Mouse (Mus musculus) urinary bladder, adult 18-20 months (tissue): ENCODE results near the gene Rtca.

Experiments
- DNase-seq, 2 experiments: peaks; one replicate each; pipeline ENCODE4 v3.0.0; 2022; ENCODE audit warnings: low spot score in 2 of 2, mixed read lengths in 2 of 2

Rtca gene

DNA sequence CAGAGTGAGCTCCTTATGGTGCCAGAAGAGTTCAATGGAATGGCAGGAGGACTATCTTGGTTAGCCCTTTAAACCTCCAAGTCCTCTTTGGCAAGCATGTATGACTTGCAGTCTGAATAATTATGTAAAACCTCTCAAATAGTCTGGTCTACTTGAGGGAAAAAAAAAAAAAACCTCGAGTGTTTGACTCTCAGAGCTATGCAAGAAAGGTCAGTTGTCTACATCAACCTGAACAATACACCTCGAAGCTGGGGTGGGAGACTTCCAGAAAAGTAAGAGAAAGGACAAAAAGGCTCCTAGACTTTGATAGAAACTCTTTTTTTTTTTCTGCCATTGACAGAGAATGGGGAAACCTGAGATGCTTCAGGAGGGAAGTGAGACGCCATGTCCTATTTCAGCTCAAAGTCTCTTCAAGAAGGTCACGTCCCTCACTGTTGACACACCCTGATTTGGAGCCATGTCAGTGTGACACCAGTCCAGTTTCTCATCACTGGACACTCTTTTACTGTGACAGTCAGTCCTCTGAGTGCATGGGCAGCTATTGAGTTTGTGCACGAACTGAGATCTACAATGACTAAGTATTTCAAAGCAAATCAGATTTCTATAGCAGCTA lies 31.2 kb downstream of the Rtca start:
- DNase-seq = no peak

- DNase-seq = no peak
Observed at GRCm38 (mm10) chr3:116474602-116475001, 33.4 kb downstream of the Rtca start.

- DNase-seq = no peak
Observed at GRCm38 (mm10) chr3:116465709-116466108, 42.3 kb downstream of the Rtca start.

DNA sequence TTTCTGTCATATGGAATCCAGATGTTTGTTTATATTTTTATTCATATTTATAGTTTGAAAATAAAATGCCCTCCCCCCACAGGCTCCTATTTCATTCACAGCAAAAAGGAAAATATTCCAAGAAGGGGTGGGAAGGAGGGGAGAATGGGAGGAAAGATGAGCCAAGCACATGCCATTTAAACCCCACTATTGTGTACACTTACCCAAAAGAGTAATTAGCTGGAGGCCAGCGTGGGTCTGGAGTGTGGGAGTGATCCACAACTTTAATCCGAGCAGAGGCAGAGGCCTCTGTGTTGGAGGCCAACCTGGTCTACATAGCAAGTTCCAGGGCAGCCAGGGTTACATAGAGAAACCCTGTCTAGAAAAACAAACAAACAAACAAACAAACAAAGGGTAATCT lies 43.7 kb downstream of the Rtca start:
- DNase-seq = no peak

DNA sequence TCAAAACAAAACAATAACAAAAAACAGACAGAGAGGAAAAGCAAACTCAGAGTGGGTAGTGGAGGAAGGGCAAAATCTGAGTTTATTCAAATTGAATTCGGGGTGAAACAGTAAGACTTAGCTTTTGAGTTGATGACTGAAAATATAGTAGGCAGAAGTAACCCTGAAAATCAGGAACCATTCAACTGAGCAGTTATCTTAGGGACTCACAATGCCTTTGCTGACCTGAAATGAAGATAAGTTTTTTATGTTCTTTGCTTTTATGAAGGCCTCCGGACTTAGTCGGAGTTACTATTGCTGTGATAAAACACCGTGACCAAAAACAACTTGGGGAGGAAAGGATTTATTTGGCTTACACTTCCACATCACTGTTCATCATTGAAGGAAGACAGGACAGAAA lies 47.0 kb downstream of the Rtca start:
- DNase-seq = no peak

DNA sequence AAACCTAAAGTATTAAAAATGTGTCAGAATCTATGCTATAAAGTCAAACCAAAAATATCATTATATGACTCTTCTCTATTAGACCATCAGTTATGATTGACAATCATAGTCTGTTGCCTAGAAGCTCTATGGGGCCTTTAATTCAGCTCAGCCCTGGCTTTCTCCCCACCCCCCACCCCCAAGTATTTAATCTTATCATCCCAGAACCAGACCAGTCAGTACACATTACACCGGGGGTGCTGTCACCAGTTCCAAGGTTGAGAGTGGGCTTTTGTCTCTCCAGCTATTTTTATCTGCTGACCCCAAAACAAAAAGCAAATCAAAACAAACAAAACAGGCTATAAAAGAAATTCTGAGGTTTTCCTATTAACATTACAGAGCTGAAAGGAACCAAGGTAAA lies 53.5 kb downstream of the Rtca start:
- DNase-seq = no peak

DNA sequence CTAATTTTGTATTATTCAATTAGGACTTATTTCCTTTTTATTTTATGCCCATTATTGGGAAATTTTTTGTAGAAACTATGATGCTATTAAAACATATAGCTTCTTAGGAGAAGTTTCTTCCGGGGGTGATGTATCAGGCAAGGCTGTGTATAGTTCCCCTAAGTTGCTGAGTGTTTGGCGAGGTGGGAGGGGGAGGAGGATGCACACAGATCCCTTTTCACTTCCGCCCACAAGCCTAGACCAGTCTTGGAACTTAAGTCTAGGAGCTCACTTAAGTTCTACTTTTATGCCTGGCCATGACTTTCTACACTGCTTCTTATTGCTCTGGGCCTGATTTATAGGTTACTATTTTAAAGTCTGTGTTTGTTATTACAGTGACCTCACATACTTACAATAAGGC lies 57.3 kb downstream of the Rtca start:
- no peak for DNase-seq

- no peak for DNase-seq
Observed at GRCm38 (mm10) chr3:116444327-116444726, 63.7 kb downstream of the Rtca start.

DNA sequence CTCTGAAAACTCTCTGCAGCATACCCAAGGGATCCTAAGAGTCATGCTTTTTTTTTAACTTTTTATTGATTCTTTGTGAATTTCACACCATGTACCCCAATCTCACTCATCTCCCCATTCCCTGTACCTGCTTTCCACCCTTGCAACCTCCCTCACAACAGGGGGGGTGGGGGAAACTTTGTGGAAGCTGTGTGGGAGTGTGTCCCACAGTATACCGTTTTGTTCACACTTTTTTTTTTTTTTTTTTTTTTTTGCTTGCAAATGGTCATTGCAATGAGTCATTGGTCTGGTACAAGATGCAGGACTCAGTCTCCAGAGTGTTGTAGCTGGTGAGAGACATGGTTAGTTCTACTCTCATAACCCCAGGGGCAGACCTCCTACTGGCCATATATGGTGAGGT lies 65.2 kb downstream of the Rtca start:
- DNase-seq = no peak

- no peak for DNase-seq
Observed at GRCm38 (mm10) chr3:116441518-116442205, 66.3 kb downstream of the Rtca start.

DNA sequence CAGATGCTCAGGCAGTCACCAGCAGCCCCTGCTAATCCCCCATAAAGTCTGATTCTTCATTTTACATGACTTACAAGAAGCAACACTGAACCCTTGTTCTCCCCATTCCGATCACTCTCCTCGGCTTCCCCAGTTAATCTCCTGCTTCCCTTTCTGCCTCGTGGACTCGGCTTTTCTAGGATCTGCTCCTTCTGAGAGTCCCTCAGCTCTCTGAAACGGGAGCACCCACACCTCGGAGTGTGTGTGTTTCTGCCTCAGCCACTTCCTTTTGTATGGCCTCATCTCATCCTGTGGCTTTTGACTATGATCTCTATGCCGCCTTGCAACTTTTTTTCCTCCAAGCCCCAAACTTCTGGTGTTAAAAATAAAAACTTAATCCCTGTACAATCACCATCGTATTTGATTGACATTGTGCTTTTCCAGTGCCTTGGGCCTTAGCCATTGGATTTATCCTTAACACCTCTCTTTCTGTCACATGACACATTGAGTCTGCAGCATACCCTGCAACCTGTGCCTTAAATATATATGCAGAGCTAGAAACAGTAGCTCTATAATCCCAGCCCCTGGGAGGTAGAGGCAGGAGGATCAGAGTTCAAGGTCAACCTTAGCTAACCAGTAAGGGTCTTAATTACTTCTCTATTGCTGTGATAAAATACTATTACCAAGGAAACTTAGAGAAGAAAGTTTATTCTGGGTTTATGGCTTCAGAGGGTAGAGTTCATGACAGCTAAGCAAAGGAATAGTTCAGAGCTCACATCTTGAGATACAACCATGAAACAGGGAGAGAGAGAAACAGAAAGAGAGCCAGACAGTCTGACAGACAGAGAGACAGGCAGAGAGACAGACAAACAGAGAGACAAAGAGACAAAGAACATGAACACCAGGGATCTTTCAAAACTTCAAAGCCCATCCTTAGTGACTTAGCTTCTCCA lies 67.7 kb downstream of the Rtca start:
- no peak for DNase-seq
